Mouse (Mus musculus): ENCODE data around the gene Gpr132.

DNA sequence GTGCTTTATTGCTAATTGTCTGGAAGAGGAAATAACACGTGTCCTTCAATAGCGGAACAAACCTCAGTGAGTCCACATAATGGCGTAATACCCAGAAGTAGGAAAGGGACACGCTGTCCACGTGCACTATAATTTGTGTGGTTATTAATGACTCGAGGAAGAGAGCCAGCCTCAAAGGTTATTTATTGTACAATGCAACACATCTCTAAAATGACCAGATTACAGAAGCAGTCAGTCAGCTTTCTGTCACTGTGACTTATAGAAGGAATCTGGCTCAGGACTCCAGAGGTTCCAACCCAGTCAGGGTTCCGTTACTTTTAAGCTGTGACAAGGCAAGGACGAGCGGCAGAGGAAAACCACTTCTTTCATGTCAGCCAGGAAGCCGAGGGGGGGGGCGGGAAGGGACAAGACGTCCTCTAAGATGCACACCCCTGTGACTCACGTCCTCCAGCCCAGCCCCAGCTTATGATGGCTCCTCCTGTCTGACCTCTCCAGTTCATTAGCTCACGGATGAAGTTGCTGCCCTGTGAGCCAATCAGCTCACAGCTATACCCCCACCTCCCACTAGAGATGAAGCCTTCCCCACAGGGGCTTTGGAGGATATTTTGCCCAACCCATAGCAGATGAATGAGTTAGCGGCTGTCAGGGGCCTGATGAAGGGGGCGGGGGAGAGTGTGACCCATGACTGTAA is 29.6 kb upstream of the Gpr132 start:
- no peak for TF ChIP-seq TAL1 (IDR thresholded peaks at IDR 0.05; ENCODE audit: low read length)
- TF ChIP-seq GATA1 (IDR thresholded peaks at IDR 0.05; ENCODE audit: low read length), result no peak
